Mouse (Mus musculus): Measurements from ENCODE around the gene Cluh. TPM values are rescaled to one million over a fixed set of nuclear protein-coding genes. Genes with fewer than 3 reads are reported as not detected.

The Cluh gene
- polyA plus RNA-seq, 1 experiment: not detected

DNA sequence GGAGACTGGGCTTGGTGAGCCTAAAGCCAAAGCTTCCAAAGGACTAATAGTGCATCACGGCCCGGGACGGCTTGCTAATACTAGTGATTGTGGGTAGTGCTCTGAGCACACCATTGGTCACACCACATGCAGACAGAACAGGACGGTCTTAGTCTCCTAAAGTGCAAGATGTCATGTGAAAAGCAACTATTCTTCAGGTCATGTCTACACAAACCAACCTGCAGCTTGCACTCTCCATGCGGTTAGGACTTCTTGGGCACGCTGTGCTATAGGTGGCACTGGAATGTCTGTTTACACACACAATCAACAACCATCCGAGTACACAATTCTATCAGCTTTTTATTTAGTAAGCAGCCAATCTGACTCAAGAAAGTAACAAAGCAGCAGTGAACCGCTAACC, 25.4 kb downstream of the Cluh start:
- TF ChIP-seq POLR2A (IDR thresholded peaks at IDR 0.05; ENCODE audit: insufficient read depth, low read depth, low read length) (no peak), CTCF (IDR thresholded peaks at IDR 0.05; ENCODE audit: insufficient read depth, low read depth, low read length) (no peak)
- no peaks in the 10 kb centered on the region for H3K4me1 ChIP-seq (ENCODE audit: control insufficient read depth, insufficient read depth, low read length)
- no peak overlapping the region for H3K4me3 ChIP-seq (ENCODE audit: insufficient read depth, low read depth, low read length)
- 88% methylated on average over 8 of the region's 8 CpGs for WGBS
- no peak overlapping the region for H3K27ac ChIP-seq (ENCODE audit: insufficient read depth, low read depth, low read length)

DNA sequence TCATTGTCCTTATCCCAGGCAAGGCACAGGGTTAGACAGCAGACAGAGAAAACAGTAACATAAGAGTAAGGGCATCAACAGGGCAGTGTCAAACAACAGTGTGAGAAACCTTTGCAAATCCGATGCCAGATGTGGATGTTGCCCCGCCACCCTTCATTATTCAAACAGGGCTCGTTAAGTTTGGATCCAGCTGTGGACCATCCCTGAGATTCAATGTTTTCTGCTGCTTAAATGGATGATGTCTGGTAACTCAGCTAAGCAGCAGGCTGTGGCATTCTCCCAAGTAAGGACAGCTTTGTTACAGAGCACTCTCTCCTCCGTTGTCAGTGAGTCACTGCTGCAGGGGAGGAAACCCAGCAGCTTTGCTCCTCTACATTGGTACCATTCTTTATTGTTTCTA, 25.9 kb downstream of the Cluh start:
- H3K27ac ChIP-seq (ENCODE audit: insufficient read depth, low read depth, low read length): no peak overlapping the region
- TF ChIP-seq POLR2A (IDR thresholded peaks at IDR 0.05; ENCODE audit: insufficient read depth, low read depth, low read length) (no peak), CTCF (IDR thresholded peaks at IDR 0.05; ENCODE audit: insufficient read depth, low read depth, low read length) (no peak)
- H3K4me1 ChIP-seq (ENCODE audit: control insufficient read depth, insufficient read depth, low read length): no peaks in the 10 kb centered on the region
- H3K4me3 ChIP-seq (ENCODE audit: insufficient read depth, low read depth, low read length): no peak overlapping the region
- 31% methylated on average over 4 of the region's 4 CpGs for WGBS

DNA sequence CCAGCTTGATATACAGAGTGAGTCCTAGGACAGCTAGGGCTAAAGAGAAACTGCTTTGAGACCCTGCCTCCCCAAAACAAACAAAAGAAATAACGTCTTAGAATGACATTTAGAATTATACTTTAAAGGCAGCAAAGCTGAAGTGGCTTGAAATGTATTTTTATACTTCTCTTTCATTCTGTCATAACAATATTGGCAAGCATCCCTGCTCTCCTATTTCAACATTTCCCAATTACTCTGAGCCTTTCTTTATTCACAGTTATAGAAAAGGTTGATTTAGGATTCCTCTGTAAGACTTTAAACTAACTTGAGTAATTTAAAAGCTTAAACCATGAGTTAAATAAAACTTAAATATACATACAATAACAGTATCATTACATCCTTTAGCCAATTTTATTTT, 42.9 kb downstream of the Cluh start:
- H3K4me1 ChIP-seq (ENCODE audit: control insufficient read depth, insufficient read depth, low read length): no peaks in the 10 kb centered on the region
- H3K4me3 ChIP-seq (ENCODE audit: insufficient read depth, low read depth, low read length): no peak overlapping the region
- no peak overlapping the region for H3K27ac ChIP-seq (ENCODE audit: insufficient read depth, low read depth, low read length)
- WGBS: 23% methylated on average over 1 of the region's 1 CpGs
- TF ChIP-seq CTCF (IDR thresholded peaks at IDR 0.05; ENCODE audit: insufficient read depth, low read depth, low read length): no peak
- TF ChIP-seq POLR2A (IDR thresholded peaks at IDR 0.05; ENCODE audit: insufficient read depth, low read depth, low read length): no peak

DNA sequence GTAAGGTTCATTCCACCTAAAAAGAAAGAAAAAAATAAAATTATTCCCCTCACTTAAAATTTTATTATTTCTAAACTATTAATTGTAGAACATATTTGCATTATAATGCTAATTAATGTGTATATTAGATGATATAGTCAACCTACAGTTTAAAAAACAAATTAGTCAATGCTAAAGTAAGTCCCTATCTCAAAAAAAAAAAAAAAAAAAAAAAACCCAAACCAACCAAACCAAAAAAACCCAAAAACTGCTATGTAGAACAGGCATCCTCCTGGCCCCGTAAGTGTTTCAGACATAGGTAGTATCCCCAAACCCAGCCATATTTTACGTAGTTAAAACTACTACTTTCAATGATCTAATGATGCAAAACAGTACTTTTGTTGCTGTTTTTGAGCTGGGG, 50.2 kb downstream of the Cluh start:
- 89% methylated on average over 2 of the region's 2 CpGs for WGBS
- Histone ChIP-seq H3K27ac (ENCODE audit: insufficient read depth, low read depth, low read length) (no peak overlapping the region), H3K4me1 (ENCODE audit: control insufficient read depth, insufficient read depth, low read length) (no peaks in the 10 kb centered on the region), H3K4me3 (ENCODE audit: insufficient read depth, low read depth, low read length) (no peak overlapping the region)
- no peak for TF ChIP-seq POLR2A (IDR thresholded peaks at IDR 0.05; ENCODE audit: insufficient read depth, low read depth, low read length)
- no peak for TF ChIP-seq CTCF (IDR thresholded peaks at IDR 0.05; ENCODE audit: insufficient read depth, low read depth, low read length)

DNA sequence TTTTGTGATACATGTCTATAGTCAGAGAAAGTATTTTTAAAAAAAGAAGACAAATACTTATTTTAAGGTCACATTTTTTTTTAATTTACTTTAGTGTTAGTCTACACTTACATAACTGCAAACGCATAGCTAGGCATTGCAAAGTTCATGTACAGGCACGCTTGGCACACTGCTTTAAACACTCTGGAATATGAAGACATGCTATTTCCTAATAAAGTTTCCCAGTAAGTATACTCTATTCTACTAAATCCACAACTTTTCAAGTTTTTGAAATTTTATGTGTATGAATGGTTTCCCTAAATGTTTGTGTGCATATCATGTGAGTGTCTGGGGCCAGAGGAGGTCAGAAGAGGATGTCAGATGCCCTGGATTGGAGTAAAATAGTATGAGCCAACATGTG, 54.8 kb downstream of the Cluh start:
- H3K4me3 ChIP-seq (ENCODE audit: insufficient read depth, low read depth, low read length): no peak overlapping the region
- WGBS: 75% methylated on average over 2 of the region's 2 CpGs

DNA sequence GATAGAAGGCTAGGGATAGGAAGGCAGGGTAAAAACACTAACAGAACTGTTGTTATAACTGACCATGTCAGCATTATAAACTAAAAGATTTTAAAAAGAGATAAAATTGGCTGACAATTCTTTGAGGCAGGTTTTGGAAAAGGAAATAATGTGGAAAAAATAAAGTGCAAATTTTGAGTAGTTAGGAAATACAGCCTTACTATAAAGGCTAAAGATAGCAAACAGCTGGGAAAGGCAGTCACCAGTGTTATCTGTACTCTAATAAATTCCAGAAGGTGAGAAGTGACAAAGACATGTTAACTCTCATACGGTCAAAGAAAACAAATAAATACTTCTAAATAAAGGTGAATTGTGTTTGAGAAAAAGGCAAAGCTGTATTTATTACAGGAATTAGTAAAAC, 59.5 kb downstream of the Cluh start:
- no peak for TF ChIP-seq CTCF (IDR thresholded peaks at IDR 0.05; ENCODE audit: insufficient read depth, low read depth, low read length)
- no peak for TF ChIP-seq POLR2A (IDR thresholded peaks at IDR 0.05; ENCODE audit: insufficient read depth, low read depth, low read length)
- H3K4me1 ChIP-seq (ENCODE audit: control insufficient read depth, insufficient read depth, low read length): peaks cover 7% of the 10 kb centered on the region; the same call in 1 of the 2 replicates
- H3K4me3 ChIP-seq (ENCODE audit: insufficient read depth, low read depth, low read length): no peak overlapping the region
- WGBS: 30% methylated on average over 1 of the region's 1 CpGs
- H3K27ac ChIP-seq (ENCODE audit: insufficient read depth, low read depth, low read length): no peak overlapping the region

More for the DNA sequence above, 54.8 kb downstream of the Cluh start:
- no peak overlapping the region for H3K27ac ChIP-seq (ENCODE audit: insufficient read depth, low read depth, low read length)
- 0 out of 2 replicates have a peak, but pooled peaks cover 4% of the 10 kb centered on the region for H3K4me1 ChIP-seq (ENCODE audit: control insufficient read depth, insufficient read depth, low read length)
- TF ChIP-seq CTCF (IDR thresholded peaks at IDR 0.05; ENCODE audit: insufficient read depth, low read depth, low read length) (no peak), POLR2A (IDR thresholded peaks at IDR 0.05; ENCODE audit: insufficient read depth, low read depth, low read length) (no peak)

DNA sequence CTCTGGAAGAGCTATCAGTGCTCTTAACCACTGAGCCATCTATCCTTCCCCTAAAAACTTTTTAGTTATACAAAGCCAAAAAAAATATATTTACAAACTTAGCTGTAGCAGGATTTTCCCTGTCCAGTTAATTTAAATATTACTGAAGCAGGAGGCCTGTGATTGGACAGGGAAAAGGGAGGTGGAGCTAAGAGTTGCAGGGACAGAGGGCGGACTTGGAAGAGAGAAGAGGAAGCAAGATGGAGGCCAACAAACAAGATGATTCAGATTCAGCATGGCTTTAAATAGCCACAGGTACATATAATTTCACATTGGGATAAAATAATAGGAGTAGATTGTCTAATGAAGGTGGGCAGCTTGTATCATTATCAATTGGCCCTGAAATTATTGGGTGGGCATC, 61.4 kb downstream of the Cluh start:
- no peak overlapping the region for H3K27ac ChIP-seq (ENCODE audit: insufficient read depth, low read depth, low read length)
- 89% methylated on average over 1 of the region's 1 CpGs for WGBS
- H3K4me3 ChIP-seq (ENCODE audit: insufficient read depth, low read depth, low read length): no peak overlapping the region
- H3K4me1 ChIP-seq (ENCODE audit: control insufficient read depth, insufficient read depth, low read length): peaks cover 11% of the 10 kb centered on the region; the same call in 1 of the 2 replicates
- TF ChIP-seq POLR2A (IDR thresholded peaks at IDR 0.05; ENCODE audit: insufficient read depth, low read depth, low read length) (no peak), CTCF (IDR thresholded peaks at IDR 0.05; ENCODE audit: insufficient read depth, low read depth, low read length) (no peak)

DNA sequence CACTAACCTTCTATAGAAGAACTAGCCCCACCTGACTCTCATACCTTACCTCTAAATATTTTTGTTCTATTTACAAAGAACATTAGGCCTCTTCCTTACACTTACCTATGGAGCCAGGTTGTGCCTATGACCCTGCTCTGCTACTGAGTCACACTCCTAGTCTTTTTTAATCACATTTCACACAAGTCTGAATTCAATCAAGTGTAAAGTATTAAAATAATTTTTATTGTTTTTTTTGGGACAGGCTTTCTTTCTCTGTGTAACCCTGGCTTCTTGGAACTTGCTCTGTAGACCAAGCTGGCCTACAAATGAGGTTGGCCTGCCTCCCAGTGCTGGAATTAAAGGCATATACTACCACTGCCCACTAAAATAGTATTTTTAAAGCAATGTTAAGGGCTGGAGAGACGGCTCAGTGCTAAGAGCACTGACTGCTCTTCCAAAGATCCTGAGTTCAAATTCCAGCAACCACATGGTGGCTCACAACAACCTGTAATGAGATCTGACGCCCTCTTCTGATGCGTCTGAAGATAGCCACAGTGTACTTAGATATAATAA, 66.8 kb downstream of the Cluh start:
- 40% methylated on average over 3 of the region's 3 CpGs for WGBS
- Histone ChIP-seq H3K4me1 (ENCODE audit: control insufficient read depth, insufficient read depth, low read length) (peaks cover 6% of the 10 kb centered on the region; the same call in 1 of the 2 replicates), H3K4me3 (ENCODE audit: insufficient read depth, low read depth, low read length) (no peak overlapping the region), H3K27ac (ENCODE audit: insufficient read depth, low read depth, low read length) (no peak overlapping the region)
- TF ChIP-seq CTCF (IDR thresholded peaks at IDR 0.05; ENCODE audit: insufficient read depth, low read depth, low read length): no peak
- TF ChIP-seq POLR2A (IDR thresholded peaks at IDR 0.05; ENCODE audit: insufficient read depth, low read depth, low read length): no peak

Other genes starting within 250 kb of the Cluh start
- not detected in 2 replicates for gene Rap1gap2, start 38.6 kb upstream of the Cluh start, polyA plus RNA-seq (2012; ENCODE audit: insufficient read depth, insufficient read length, low replicate concordance, missing spikeins)
- gene Ccdc92b, start 29.9 kb upstream of the Cluh start, polyA plus RNA-seq (2012; ENCODE audit: insufficient read depth, insufficient read length, low replicate concordance, missing spikeins): not detected in 2 replicates
- gene Pafah1b1, start 75.2 kb downstream of the Cluh start, polyA plus RNA-seq (2012; ENCODE audit: insufficient read depth, insufficient read length, low replicate concordance, missing spikeins): 132 and 143 TPM in 2 replicates
- not detected in 2 replicates for gene Mettl16, start 121.3 kb downstream of the Cluh start, polyA plus RNA-seq (2012; ENCODE audit: insufficient read depth, insufficient read length, low replicate concordance, missing spikeins)
- not detected in 2 replicates for gene Mnt, start 181.4 kb downstream of the Cluh start, polyA plus RNA-seq (2012; ENCODE audit: insufficient read depth, insufficient read length, low replicate concordance, missing spikeins)
- not detected in 2 replicates for gene Sgsm2, start 247.6 kb downstream of the Cluh start, polyA plus RNA-seq (2012; ENCODE audit: insufficient read depth, insufficient read length, low replicate concordance, missing spikeins)
- not detected in 2 replicates for gene Tsr1, start 248.6 kb downstream of the Cluh start, polyA plus RNA-seq (2012; ENCODE audit: insufficient read depth, insufficient read length, low replicate concordance, missing spikeins)

Measured in olfactory bulb, adult 2 months (tissue).